Mouse (Mus musculus) adrenal gland, postnatal 36 days (tissue): ENCODE measurements around the gene Gm9733. TPM values are rescaled to one million over a fixed set of nuclear protein-coding genes. Genes with fewer than 3 reads are reported as not detected.
"Not testable (repeated sequence)": the region's sequence is repeated elsewhere in the genome, so short reads cannot be mapped to it uniquely, and the experiment has no call there.

Experiments used
- DNase-seq, 2 experiments: peaks; one replicate each; pipeline ENCODE4 v3.0.0; 2021; ENCODE audit warnings: mixed read lengths in 1 of 2
- long read RNA-seq, 2 experiments: library from polyadenylated mRNA; stranded (forward); transcript quantifications; one replicate each; pipeline ENCODE4 v2.0.0; 2021; ENCODE audit warnings: borderline sequencing depth in 2 of 2
- total RNA-seq, 2 experiments: library from RNA; stranded (reverse); gene quantifications; 2 replicates each; pipeline ENCODE4 v1.2.3; 2021

Gm9733 gene
- not detected for total RNA-seq
- long read RNA-seq, experiment 1 = 0 reads
- long read RNA-seq, experiment 2 = 0 reads

DNA sequence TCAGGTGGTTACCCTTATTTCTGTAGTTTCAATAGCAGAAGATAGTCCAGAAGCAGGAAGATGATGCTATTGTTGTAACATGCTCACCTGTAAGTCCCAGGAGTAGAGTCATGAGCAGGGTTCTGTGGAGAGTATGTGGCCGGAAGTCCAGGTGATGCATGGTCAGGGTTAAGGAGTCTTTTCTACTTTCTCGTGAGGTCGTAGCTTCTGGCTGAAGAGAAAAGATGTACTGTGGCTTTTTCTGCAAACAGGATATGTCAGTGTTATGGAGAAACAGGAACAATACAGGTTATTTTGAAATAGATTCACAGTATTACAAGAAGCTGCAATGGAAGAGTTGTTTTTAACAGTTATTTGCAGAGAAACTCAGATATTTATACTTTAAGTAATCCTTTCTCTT, at the start of gene Gm9733:
TSS of gene Gm9733 (minus strand) at position 240 of the 400 bp plus-strand sequence.
- DNase-seq = no peak

DNA sequence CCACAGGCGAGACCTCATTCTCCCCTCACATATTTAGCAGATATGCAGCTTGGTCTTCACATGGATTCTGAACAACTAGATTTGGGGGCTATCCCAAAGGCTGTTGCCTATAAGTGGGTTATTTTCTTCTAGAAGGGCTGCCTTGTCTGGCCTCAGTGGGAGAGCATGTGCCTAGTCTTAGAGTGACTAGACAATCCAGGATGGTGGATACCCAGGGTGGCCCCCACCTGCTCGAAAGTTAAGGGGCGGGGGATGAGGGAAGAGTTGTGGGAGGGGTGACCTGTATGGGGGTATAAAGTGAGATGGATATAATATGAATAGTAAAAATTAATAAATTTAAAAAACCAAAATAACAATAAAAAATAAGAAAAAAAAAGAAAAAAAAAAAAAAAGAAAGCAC, 23.6 kb upstream of the Gm9733 start:
- DNase-seq = not testable (repeated sequence)

DNA sequence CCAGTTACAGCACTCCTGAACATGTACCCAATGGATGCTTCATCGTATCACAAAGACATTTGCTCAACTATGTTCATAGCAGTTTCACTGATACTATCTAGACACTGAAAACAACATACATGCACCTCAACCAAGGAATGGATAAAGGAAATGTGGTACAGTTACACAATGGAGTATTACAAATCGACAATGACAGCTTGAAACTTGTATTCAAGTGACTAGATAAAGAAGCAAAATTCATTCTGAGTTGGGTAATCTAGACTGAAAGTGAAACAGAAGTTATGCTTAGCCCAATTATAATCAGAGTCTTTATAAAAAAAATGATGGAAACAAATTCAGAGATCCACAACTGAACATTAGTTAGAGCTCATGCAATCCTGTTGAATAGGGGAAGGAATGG, 18.2 kb upstream of the Gm9733 start:
- not testable (repeated sequence) for DNase-seq

DNA sequence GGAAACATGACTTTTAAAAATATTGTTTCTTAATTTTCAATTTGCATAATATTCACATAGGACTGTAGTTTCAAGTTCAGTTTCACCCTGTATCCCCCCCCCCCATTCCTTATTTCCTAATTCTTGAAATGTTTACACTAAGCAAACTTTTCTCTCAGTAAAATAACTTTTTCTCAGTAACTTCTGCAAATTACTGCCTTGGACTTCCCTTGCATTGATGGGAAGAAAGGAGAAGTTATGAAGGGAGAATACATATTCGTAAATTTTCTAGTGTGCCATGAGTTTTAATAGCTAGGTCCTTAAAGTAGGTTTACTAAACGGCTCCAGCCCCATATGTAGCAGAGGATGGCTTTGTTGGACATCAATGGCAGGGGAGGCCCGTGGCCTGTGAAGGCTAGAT, 13.5 kb upstream of the Gm9733 start:
- DNase-seq = not testable (repeated sequence)

DNA sequence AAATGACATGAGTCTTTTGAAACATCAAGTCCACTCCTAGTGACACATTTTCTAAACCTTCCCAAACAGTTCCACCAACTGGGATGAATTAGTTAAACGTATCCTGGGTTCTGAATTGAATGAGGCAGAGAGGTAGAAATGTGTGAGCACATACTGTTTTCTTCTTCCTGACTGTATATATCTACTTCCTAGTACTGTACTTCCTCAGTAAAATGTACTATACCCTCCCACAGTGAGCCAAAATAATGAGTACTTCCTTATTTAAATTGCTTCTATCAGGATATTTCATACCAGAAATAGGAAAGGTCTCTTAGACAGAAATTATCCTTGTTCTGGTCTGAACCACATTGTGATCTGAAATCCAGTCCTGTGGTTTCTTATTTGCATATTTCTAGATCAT, 8.2 kb upstream of the Gm9733 start:
- no peak for DNase-seq

DNA sequence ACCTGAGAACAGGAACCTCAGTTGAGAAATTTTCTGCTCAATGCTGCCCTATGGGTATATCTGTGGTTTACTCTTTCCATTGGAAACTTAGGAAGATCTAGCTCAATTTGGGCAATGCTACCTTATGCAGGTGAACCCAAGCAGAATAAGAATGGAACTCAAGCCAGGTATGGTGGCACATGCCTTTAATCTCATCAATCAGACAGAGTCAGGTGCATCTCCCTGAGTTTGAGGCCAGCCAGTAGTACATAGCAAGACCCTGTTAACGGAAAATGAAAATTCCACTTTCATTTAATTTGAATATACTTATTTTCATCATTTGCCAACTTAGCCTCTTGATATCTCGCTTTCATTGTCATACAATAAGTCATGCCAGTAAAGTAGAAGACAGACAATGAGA, 2.1 kb upstream of the Gm9733 start:
- DNase-seq = no peak

DNA sequence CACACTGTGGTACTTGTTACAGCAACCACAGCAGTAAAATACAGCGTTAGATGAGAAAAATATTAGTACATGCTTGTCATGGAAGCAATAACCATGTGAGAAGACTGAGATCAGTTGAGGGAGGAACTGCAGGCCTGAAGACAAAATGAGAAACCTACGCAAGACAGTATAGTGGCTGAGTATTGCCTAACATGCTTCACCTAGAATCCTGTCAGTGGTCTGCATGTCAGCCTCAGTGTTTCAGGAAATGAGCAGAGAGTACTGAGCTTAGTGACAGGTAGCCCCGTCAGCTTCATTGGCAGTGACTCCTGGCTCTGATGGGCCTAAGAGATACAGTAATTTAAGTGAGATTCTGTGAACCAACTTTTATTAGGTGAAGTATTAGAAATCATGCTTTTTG, 557 bp downstream of the Gm9733 start:
- no peak for DNase-seq

DNA sequence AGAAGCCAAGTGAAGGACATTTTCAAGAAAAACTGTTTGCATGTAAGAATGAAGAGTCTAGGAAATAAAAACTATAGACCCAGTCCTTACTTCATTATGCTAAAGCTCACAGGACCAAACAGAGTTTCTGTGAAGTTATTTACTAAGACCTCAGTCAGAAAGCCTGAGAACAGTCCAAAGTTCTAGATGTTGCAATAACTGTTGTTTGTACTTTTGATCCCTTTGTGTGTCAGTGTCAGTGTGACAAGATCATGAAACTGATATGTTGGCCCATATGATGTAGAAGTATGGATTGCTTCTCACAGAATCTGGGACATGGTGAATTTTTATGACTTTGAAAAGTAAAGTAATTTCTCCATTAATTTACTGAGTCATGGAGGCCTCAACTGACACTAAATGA, 2.6 kb downstream of the Gm9733 start:
- no peak for DNase-seq

DNA sequence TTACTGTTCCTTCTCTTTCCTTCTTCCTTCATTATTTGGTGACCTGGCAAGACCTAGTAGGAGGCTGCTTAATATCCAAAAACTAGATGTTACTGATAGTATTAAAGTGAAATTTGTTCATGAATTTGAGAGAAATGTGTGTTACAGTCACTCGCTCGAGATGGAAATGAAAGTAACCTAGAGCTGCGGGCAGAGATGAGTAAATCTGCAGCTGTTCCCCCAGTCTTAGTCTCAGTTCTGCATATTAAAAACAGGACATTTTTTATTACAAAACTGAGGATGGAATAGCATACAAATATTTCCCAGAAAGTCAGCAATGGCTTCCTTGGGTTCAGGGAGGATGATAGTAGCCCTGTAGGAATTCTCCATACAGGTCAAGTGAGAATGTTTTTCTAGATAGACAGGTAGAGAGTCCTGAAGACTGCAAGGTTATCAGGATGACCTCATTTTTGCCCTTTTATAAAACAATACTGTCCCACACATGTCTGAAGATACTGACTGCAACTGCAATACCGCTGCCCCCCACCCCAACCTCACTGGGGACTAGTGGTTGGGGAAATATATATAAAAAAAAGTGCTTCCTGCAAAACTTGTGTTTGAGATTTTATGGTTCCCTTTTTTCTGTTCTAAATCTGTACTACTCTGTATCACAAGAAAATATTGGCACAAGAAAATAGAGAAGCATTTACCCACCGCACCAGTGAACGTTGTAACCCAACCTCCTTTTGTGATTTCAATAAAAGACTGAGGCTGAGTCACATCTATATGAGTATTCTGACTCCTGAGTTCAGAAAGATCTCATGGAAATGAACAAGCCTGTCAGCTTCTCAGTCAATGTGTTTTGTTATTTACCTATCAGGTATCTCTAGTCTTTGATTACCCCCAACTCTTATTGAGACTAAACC, 47.4 kb downstream of the Gm9733 start:
- DNase-seq = peak in 1 of 2 experiments; percentile 3

DNA sequence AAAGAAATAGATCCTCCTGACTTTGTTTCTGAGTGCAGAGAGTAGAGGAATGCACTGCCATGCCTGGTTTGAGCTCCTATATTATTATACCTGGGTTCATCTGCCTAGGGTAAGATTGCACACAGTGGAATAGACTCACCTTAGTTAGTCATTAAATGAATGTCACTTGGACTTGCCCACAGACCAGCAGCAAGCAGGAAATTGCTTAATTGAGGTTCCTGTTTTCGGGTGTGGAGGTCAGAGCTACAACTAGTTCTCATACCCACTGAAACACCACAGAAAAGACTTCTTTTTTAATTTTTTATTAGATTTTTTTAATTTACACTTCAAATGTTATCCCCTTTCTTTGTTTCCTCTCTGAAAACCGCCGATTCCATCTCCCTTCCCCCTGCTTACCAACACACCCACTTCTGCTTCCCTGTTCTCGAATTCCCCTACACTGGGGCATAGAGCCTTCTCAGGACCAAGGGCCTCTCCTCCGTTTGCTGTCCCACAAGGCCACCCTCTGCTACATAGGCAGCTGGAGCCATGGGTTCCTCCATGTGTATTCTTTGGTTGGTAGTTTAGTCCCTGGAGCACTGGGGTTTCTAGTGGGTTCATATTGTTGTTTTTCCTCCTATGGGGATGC, 56.1 kb downstream of the Gm9733 start:
- no peak for DNase-seq

DNA sequence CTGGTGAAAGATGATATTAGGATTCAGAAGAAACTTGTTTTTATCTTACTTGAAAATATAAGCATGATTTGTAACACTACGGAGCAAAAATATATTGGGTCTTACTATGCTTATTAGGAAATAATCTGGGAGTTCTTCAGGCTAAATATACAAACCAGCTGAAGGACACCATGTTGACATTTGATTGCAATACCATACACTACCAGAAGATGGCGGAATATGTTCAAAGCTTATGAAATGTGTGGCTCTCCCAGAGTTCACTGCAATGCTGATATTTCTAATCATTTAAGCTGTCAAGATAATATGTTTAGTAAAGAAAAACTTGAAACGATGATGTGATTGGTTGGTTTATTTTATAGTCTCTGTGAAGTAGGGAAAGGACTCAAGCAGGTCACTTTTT, 67.7 kb downstream of the Gm9733 start:
- DNase-seq = no peak

DNA sequence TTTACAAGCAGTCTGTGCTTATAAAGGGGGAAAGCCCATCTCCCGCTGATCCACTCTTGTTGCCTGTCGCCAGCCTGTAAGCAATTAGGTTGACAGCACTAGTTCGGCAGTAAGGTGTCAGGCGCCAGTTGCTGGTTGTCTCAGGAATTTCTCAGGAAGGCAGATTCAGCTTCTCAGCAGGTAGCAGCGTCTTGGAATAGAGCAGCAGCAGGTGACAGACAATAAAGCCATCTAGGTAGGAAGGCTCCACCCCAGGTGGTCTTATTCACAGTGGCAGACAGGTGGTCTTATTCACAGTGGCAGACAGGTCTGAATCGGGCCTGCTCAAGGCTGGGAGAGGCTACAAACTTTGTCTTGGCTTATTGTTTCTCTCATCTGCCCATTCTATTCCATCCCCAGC, 76.4 kb downstream of the Gm9733 start:
- DNase-seq = no peak

Other genes with a start within 250 kb of the Gm9733 start
- gene Sirpb1a, start 94.2 kb upstream of the Gm9733 start, total RNA-seq = not detected
- gene Sirpb1b, start 242.8 kb upstream of the Gm9733 start, total RNA-seq = under 1 TPM in 1 of 2 experiments, not detected in 1; 0.73 TPM